Mouse (Mus musculus) NIH3T3 (cell line): ENCODE measurements around the gene Aif1l.
A peak's percentile ranks its signal among the peaks of the same experiment; 100 is the strongest.

Source experiments
- DNase-seq: peaks from one replicate; pipeline ENCODE4 v3.0.0-alpha.2; 2012; ENCODE audit warnings: low read depth

Aif1l gene

DNA sequence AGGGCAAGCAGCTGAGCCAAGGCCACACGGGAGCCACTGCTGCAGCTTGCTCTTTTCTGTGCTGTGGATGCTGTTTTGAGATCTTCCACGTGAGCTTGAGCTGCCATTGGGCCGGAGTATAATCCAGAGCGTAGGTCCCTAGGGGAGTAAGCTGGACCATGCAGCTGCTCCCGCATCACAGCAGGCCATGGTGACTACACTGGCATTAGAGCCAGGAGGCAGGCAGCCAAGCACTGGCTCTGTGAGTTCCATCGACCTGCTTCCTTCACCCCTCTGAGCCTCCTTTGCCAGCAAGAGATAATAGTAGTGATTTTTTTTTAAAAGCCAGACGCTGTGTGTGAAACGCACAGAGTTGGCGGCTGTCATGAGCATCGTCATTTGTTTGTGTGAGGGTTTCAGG lies 2.3 kb downstream of the Aif1l start:
- DNase-seq: peak; percentile 51

DNA sequence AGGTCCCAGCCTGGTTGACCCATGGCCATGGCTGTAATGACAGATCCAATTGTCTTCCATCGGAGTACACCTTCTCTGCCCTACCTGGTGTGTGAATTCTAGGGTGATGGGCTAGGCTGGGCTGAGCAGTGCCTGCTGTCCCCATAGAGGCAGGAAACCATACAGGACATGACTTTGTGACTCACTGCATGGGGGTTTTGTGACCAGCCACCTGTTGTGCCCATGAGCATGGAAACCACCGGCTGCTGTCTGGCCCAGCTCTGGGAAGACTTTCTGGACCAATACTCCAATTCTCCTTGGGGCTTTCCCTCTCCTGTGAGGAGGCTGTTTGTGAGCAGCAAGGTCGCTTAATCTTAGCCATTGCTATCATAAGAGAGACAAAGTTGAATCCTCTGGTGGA lies 2.8 kb downstream of the Aif1l start:
- no peak for DNase-seq

DNA sequence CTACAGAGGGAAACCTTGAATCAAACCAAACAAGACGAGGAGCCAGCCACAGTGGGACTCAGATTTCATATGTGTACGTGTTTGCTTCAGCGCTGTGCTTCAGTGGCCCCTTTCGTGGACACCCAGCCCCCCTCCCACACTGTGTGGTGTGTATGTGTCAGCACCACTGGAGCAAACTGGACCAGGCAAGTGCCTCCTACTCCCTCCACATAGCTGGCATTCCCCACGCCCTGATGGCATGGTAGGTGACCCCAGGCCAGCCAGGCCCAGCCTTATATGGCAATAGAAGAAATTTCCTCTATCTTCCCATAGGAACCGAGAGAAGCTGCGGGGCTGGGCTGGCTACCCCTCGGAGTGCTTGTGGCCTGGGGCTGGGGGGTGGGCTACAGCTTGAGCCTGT lies 3.7 kb downstream of the Aif1l start:
- peak; percentile 36 for DNase-seq

DNA sequence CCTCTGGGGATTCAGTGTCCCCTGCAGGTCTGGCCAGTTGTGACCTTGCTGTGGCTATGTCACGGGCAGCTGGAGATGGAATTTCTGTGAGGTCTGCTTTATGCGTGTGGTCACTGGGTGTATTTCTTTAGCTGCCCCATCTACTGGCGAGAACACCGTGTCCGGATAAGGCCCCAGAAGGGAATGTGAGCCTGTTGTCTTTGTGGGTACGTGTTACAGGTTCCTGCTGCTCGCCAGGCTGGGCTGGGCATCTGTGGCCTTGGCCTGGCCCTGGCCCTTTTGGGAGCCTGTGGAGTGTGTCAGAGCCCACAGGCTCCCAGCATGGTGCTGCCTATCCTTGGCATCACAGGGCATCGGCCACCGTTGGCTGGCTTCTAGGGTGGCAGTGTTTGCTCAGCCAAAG lies 4.8 kb downstream of the Aif1l start:
- no peak for DNase-seq

DNA sequence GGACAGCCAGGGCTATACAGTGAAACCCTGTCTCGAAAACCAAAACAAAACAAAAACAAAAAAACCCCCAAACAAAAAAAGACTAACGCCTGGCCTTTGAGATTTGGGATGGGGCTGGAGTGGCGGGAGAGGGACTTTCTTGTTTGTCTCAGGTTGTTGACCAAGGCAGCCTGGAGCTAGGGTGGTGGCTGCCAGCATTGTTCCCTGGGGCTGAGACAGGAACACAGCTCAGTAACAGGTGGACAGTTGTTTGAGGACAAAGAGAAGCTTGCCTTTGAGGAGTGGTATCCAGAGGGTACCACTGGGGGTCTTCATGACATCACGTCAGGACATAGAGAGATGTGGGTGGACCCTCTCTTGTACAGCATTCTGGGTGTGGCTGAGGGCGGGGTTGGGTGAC lies 5.7 kb downstream of the Aif1l start:
- no peak for DNase-seq

DNA sequence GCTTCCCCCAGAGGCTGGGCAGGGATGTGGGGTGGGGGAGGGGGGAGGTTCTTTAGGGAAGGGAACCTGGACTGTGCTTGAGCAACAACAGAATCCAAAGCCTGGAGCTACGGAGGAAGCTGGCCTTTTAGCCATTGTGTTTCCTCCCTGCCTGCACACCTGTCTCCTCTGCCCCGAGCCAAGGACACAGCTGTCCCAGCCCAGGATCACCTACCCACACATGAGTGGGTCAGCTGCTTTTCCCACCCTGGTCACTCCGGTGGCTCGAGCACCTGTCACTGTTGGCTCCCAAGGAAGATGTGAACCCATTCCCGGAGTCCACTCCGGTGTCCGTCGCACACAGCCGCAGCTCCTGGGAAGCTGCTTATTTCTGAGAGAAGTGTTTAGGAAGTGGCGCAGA lies 7.3 kb downstream of the Aif1l start:
- no peak for DNase-seq

DNA sequence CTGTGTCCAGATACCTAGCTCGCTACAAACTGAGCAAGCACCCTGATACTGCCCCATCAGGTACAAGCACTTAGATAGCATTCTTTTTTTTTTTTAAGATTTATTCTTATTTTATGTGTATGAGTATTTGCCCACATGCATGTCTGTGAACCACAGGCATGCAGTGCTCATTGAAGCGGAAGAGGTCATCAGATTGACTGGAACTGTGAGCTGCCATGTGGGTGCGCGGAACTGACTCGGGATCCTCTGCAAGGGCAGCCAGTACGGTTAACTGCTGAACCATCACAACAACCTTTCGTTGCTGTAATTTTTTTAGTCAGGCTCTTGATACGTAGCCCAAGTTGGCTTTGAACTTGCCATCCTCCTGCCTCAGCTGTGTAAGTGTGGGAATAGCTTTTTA lies 11.0 kb downstream of the Aif1l start:
- DNase-seq: no peak

DNA sequence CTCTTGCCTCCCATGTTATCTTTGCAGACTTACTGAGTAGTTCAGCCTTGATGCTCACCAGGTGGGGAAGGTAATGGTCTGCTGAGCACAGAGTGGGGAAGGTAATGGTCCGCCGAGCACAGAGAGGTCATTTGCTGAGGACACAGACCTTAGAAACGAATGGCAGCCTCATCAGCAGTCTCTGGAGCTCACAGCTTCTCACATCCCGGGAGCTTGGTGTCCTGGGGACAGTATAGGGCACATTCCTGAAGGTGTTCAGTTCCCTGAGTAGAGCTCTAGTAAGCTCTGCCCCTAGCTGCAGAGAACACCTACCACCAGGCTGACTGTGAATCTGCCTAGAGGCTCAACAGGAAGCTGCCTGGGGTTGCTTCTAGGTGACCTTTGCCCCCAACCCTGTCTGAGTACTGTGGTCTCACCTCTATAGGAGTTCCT lies 11.9 kb downstream of the Aif1l start:
- DNase-seq: no peak

DNA sequence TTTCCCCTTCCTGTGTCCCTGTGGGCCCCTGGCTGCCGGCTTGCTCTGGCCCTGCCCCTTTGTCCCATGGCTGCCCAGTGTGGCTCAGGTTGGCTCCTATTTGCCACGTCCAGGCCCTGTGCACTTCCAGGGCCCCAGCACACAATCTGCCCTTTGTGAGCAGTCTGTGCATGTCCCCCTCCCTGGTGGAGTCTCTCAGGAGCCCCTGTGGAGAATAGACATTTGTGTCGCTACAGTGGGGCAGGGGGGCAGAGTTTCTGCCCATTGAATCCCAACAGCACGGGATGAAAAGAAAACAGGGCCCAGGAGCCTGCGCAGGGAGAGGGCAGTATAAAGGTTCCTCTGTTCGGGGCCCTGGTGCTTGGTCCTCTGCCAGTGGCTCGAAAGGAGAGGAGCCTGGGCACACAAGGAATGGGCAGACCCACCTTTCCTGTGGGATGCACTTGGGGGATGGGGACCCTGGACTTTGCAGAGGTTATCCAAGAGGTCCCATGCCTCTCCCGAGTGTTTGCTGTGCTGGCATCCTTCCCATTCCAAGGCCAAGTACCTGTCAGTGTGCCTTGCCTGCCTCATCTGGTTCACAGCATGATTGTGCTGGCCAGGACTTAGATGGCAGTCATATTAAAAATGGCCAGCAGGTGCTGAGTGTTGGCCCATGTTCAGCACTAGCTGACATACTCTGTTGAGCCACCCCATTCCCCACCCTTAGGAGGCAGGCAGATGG lies 12.7 kb downstream of the Aif1l start:
- peak; percentile 57 for DNase-seq

DNA sequence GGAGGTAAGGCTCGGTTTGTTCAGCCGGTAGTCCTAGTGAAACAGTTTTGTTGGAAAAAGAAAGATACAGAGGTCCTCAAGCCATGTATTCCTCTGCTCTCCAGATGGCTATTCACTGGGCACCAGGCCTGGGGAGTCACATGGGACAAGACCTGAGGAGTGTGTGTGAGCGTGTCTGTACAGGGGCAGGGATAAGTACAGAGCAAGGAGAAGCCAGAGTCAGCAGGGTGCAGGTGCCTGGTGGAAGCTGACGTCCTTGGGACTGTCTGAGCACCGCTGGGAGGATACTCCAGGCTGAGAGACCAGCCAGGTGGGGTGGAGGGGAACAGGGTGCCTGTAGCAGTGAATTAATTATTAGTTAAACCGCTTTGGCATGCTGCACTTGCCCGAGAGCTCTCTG lies 13.6 kb downstream of the Aif1l start:
- peak; percentile 32 for DNase-seq

DNA sequence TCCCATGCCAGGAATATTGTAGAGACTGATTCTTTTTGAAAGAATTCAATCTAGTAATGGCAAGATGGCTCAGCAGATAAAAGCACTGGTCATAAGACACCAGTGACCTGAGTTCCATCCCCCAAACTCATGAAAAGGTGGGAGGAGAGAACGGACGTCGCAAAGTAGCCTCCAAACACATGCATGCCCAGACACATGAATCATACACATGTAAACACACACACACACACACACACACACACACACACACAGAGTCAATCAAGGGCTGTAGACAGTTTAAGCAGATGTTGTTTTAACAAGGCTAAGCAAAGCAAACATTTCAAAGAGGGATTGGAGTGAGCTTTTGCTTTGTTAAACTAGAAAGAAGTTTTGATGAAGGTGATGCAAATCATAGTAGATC lies 14.3 kb downstream of the Aif1l start:
- DNase-seq: peak; percentile 60

DNA sequence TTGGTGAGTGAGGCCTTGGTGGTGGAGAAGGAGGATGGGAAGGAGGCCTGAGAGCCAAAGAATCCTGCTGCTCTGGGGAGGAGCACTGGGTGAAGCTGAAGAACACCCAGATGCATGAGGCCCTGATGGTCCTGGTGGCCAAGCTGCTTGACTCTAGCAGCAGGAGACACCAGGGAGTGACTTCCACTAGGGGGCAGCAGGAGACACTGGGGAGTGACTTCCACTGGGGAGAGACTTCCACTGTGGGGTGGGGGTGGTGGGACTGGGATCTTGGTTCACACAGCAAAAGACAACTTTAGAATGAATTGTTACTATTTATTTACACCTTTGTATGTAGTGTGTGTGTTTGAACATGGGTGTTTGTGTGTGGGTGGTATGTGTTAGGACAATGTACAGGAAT lies 15.2 kb downstream of the Aif1l start:
- DNase-seq: peak; percentile 60

DNA sequence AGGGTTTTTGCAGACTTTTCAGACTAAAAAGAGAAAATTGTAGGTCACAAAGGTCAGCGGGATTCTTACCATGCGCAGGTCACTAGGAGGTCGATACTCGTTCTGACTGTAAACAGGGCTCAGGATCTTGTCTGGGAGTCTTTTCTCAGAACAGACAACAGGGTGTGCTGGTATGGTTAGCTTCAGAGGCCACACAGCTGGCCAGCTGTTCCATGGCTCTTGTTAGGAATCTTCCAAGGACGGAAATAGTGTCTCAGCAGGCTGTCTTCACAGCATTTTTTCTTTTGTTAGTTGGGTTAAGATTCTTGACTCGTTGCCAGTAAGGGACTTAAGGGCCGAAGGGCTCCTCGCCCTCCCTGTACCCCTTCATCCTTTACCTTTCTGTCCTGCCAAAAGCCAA lies 16.9 kb downstream of the Aif1l start:
- no peak for DNase-seq

DNA sequence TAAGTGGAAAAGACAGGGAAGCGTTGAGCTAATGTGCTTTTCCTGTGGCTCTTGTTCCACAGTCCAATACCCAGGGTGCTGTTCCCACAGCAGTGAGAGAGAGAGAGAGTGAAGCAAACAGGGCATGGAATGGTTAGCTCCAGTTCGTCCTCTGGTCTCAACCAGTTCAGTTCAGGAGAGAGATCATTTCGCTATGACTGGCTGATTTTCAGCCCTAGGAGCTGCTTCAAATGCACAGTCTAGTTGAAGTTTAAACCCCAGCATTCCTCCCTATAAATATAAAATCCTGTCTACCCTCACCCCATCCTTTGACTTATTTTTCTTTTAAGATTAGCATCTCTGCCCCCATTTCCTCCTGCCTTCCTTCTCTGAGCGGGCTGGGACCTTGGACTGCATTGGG lies 22.6 kb downstream of the Aif1l start:
- DNase-seq: no peak

DNA sequence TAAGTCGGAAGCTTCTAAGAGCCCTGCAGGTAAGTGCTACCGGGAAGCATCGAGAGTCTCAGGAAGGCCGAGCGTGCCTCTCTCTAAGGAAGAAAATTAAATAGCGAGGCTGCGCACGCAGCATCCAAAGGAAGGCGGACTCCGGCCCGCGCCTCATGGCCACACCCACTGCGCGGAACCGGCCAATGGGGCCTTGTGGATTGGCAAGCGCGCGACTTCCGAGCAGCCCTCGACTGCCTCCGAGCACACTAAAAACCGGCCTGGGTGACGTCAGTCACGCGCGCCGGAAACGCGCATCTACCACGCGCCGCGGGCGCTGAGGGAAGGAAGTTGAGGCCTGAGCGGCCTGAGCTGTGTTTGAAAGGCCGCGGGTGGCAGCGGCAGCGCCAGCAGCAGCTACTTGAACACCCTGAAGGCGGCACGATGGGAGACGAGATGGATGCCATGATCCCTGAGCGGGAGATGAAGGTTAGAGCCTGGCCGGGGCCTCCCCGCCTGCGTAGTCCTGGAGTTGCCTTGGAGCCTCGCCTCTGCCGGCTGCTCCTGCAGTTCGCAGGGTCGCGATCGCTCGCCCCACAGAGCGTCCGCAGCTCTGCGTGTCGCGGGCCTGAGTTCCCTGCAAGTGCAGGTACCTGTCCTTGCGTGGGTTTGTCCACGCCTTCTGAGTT lies 24.3 kb downstream of the Aif1l start, which contains the start of gene Nup214:
TSS of gene Nup214 (plus strand) at position 296 of the 668 bp plus-strand sequence.
- DNase-seq: peak; percentile 100

DNA sequence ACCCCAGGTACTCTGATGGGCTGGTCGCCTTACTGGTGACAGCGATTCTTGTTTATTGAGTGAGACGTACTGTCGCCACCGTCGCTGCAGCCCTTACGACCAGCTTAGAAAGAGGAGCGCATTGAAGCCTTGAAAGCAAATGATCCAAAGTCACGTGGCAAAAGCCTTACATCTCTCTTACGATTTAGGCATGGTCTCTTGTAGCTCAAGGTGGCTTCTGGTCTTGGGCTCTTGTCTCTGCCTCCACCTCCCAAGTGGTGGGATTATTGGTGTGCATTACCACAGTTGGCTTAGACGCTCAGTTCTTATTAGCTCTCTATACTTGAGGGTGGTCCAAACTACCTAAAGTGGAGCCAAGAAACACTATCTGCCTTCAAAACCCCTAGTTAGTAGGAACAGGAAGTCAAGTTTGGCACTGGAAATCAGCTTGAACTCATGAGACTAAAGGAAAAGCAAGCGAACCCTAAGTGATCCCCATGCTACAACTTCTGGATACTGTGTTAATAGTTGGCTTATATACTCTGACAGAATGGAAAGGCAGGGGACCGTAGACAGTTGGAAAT lies 25.0 kb downstream of the Aif1l start:
- DNase-seq: no peak

DNA sequence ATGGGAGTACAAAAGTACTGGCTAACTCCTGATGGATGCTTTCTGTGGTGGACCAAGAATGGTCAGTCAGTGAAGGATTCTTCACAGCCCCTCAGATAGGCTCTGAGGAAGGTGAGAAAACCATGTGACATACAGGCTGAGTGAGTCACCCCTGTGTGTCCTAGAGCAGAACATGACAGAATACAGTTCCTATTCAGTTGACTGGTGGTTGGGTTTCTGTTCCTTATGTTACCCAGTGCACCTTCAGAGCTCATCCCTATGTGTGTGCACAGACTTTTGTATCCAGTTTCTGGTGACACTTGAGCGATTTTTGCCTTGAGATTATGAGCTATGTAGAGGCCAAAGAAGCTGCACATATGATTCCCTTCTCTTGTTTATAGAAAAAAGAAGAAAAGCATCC lies 37.8 kb downstream of the Aif1l start:
- no peak for DNase-seq

DNA sequence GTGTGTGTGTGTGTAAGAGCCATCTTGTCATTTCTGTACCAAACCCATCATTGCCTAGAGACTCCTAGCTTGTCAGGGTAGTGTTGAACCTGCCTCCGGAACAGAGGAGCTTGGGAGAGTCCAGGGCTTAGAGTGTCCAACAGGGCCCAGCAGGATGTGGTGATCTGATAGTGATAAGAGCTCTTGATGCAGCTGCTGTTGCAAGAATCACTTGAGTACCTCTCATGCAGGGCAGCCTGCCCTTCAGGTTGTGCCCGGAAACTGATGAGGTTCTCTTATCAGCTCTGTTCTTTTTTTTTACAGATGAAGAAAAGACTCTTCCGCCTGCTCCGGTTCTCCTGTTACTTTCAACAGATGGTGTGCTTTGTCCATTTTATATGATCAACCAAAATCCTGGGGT lies 41.0 kb downstream of the Aif1l start:
- DNase-seq: no peak

DNA sequence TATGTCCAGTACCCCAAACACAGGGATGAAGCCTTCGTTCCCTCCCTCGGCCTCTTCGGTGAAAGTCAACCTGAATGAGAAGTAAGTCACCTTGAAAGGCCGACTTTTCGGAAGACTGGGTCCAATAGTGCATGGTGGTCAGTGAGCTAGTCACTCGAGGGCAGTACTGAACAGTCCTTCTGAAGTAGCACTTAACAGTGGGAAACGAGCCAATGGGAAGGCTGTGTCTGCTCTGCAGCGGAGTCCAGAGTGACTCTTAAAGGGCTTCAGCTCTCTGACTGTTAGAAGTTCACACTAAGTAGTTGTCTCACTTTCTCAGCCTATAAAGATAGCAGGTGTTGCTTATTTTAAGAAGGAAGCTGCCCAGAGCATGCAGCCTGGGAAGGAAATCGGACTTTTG lies 45.0 kb downstream of the Aif1l start:
- no peak for DNase-seq

DNA sequence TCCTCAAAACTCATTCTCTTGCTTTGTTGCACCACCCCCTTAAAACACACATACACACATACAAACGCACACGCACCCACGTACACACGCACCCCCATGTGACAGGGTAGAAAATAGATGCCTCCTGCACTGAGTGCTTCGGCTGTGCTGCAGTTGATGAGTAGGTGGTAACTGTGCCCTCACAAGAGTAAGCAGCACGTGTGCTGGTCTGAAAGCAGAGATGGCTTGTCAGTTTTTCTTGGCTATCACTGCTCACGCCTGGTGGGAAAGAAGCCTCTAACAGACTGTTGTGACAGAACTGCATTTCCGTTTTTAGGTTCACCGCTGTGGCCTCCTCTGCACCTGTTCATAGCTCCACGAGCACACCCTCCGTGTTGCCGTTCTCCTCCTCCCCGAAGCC lies 46.1 kb downstream of the Aif1l start:
- DNase-seq: no peak

DNA sequence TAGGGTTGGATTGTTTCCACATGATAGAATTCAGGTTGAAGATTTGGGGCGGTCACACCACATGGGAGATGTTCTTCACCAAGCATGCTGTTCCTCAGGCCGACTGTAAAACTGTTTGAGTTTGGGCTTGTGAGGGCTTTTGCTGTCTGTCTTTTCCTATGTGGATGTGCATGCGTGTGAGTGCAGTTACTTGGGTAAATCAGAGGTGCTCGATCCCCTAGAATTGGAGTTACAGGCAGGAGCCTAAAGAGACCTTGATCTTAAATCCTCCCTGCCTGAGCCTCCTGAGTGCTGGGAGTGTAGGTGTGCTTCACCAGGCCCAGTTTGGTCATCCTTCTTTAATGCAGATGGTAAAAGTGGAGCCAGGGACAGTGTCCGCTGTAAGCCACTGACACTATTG lies 47.6 kb downstream of the Aif1l start:
- DNase-seq: no peak

DNA sequence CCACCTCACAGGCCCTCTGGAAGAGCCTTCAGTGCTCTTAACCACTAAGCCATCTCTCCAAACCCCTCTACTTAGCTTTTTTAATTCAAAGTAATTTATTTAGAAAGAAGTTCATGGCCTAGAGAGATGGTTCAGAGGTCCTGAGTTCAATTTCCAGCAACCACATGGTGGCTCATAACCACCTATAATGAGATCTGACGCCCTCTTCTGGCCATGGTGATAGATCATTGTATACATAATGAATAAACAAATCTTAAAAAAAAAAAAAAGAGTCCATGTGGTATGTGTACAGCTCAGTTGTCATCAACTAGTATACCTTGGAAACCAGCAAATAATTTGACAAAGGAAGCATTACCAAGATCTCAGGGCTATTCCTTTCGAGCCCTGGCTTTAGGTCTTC lies 48.5 kb downstream of the Aif1l start:
- DNase-seq: peak; percentile 35

DNA sequence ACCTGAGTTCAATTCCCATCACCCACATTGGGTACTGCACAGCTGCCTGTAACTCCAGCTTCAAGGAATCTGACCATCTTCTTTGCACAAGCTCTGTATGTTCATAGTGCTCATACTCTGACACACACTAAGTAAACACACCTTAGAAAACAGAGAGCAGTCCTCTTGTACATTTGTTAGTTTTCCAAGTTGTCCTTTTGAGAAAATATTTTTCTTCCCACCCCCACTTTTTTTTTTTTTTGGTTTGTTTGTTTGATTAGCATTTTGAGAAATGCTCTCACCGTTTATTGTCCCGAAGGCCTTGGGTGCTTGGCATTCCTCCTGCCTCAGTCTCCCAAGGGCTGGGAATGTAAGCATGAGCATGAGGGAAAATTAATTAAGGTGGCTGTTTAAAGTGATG lies 58.4 kb downstream of the Aif1l start:
- DNase-seq: no peak

DNA sequence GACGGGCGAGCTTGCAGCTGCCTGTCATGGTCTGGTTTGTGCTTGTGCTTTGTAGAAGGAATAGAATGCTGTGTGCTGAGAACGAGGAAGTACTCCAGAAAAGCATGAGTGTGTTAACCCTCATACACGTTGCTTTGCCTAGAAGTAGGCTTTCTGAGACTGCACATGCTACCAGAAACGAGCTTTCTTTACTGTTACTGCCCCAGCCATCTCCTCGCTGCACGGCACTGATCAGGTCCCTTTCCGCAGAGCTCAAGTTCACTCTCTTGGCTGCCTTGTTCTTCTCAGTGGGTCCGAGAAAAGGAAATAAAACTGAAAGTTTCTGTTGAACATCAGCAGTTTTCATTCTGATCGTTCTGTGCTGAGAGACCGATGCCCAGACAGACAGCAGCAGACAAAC lies 58.8 kb downstream of the Aif1l start:
- no peak for DNase-seq
